26 mouse cellular contexts compared by ENCODE assay signal in the genomic region with DNA sequence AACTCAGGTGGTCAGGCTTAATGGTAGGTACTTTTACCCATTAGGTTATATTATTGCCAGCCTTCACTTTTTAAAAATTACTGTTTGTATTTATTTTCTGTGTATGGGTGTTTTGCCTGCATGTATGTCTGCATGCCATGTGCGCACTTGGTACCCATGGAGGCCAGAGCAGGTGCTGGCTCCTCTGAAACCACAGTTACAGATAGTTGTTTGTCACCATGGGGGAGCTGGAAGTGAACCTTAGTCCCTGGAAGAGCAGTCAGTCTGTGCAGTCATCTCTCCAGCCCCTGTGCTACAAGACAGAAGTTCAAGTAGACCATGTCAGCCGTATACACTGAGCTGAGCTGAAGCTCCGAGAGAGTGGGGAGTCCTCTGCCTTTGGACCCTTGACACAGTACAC. TPM values are rescaled to one million over a fixed set of nuclear protein-coding genes. Genes with fewer than 3 reads are reported as not detected.
DNase-seq lines count a peak whose midpoint lies in the region; ATAC-seq and TF ChIP-seq lines count a peak whose summit lies in the region.
"Had no signal": no experiment of that assay in that cellular context is flagged by ENCODE, and none has a peak within 500 bp of the region (broad histone marks: within the 10 kb centered on the region; RNA-seq: fewer than 3 reads in every experiment).

No protein-coding gene starts in this region.

- no peak for TF ChIP-seq CTCF in midbrain, postnatal 0 days (IDR thresholded peaks at IDR 0.05)

- H3K4me2 ChIP-seq in liver, embryonic 12.5 days: peak overlapping the region; percentile 39; the same call in 1 of the 2 replicates
- H3K4me2 ChIP-seq in liver, embryonic 11.5 days: no peak overlapping the region
- no peak overlapping the region for H3K4me2 ChIP-seq in midbrain, postnatal 0 days (ENCODE audit: low read depth, low read length, poor library complexity, severe bottlenecking)
- H3K4me2 ChIP-seq: embryonic facial prominence, embryonic 13.5 days; heart, embryonic 13.5 days; hindbrain, embryonic 14.5 days had no signal

- H3K9me3 ChIP-seq in liver, embryonic 12.5 days (replicated peaks): no peaks in the 10 kb centered on the region
- H3K9me3 ChIP-seq in liver, embryonic 11.5 days (ENCODE audit: control insufficient read depth, low read length): no peaks in the 10 kb centered on the region
- no peaks in the 10 kb centered on the region for H3K9me3 ChIP-seq in midbrain, postnatal 0 days (ENCODE audit: low read length)
- H3K9me3 ChIP-seq: embryonic facial prominence, embryonic 10.5 days; embryonic facial prominence, embryonic 13.5 days; heart, embryonic 10.5 days; heart, embryonic 13.5 days had no signal

- H3K9ac ChIP-seq in liver, embryonic 12.5 days: no peak overlapping the region
- H3K9ac ChIP-seq in liver, embryonic 11.5 days (ENCODE audit: low read depth, low read length): no peak overlapping the region
- H3K9ac ChIP-seq in midbrain, postnatal 0 days (replicated peaks; ENCODE audit: low read length, poor library complexity, severe bottlenecking): no peak overlapping the region
- H3K9ac ChIP-seq: embryonic facial prominence, embryonic 13.5 days; forebrain, postnatal 0 days; heart, embryonic 13.5 days; hindbrain, embryonic 14.5 days had no signal

- peaks cover 95% of the 10 kb centered on the region for H3K4me1 ChIP-seq in liver, embryonic 12.5 days
- peaks cover 39% of the 10 kb centered on the region for H3K4me1 ChIP-seq in liver, embryonic 11.5 days (replicated peaks; ENCODE audit: control insufficient read depth, insufficient read depth, low read length)
- no peaks in the 10 kb centered on the region for H3K4me1 ChIP-seq in midbrain, postnatal 0 days (ENCODE audit: insufficient read depth, low read length)
- H3K4me1 ChIP-seq: embryonic facial prominence, embryonic 13.5 days; heart, embryonic 10.5 days; heart, embryonic 13.5 days had no signal

- no peak overlapping the region for H3K4me3 ChIP-seq in liver, embryonic 12.5 days
- no peak overlapping the region for H3K4me3 ChIP-seq in liver, embryonic 11.5 days (ENCODE audit: low read depth, low read length)
- no peak overlapping the region for H3K4me3 ChIP-seq in midbrain, postnatal 0 days (ENCODE audit: low read depth, low read length)
- H3K4me3 ChIP-seq: embryonic facial prominence, embryonic 10.5 days; embryonic facial prominence, embryonic 13.5 days; gastrocnemius, adult 2 months; heart, embryonic 10.5 days; heart, embryonic 13.5 days had no signal

- peak overlapping the region; percentile 62 for H3K27ac ChIP-seq in liver, embryonic 12.5 days
- no peak overlapping the region for H3K27ac ChIP-seq in liver, embryonic 11.5 days (ENCODE audit: low read depth, low read length)
- H3K27ac ChIP-seq in midbrain, postnatal 0 days (ENCODE audit: low read depth, low read length): no peak overlapping the region
- H3K27ac ChIP-seq: embryonic facial prominence, embryonic 10.5 days; embryonic facial prominence, embryonic 13.5 days; gastrocnemius, adult 2 months; heart, embryonic 10.5 days; heart, embryonic 13.5 days; hindbrain, embryonic 14.5 days; hindbrain, postnatal 0 days had no signal

- H3K27me3 ChIP-seq in liver, embryonic 12.5 days (replicated peaks): 0 out of 2 replicates have a peak, but pooled peaks cover 2% of the 10 kb centered on the region
- no peaks in the 10 kb centered on the region for H3K27me3 ChIP-seq in liver, embryonic 11.5 days (replicated peaks; ENCODE audit: control insufficient read depth, insufficient read depth, low read length)
- H3K27me3 ChIP-seq in midbrain, postnatal 0 days (ENCODE audit: insufficient read depth, low read length): no peaks in the 10 kb centered on the region

- H3K36me3 ChIP-seq in liver, embryonic 12.5 days: peaks cover 15% of the 10 kb centered on the region; the same call in 1 of the 2 replicates
- H3K36me3 ChIP-seq in liver, embryonic 11.5 days (ENCODE audit: control insufficient read depth, insufficient read depth, low read length): no peaks in the 10 kb centered on the region
- H3K36me3 ChIP-seq in midbrain, postnatal 0 days (ENCODE audit: insufficient read depth, low read length): no peaks in the 10 kb centered on the region
- H3K36me3 ChIP-seq: embryonic facial prominence, embryonic 10.5 days; embryonic facial prominence, embryonic 13.5 days; heart, embryonic 10.5 days; heart, embryonic 13.5 days had no signal

- 81% methylated on average over 3 of the region's 3 CpGs for WGBS in liver, embryonic 12.5 days (ENCODE audit: insufficient replicate concordance)
- 81% methylated on average over 3 of the region's 3 CpGs for WGBS in liver, embryonic 11.5 days
- 83% methylated on average over 3 of the region's 3 CpGs for WGBS in midbrain, postnatal 0 days

- DNase-seq in cerebellum, adult 9-11 months: peak; percentile 46
- DNase-seq in cerebellum, adult 9-10 months: no peak
- DNase-seq in liver, embryonic 11.5 days (ENCODE audit: low spot score): no peak
- peak; percentile 36 for DNase-seq in brain, adult 2 months (ENCODE audit: low read depth, low spot score)
- no peak for DNase-seq in midbrain, postnatal 0 days (ENCODE audit: low spot score)
- DNase-seq: adrenal gland, adult 8-10 months; adrenal gland, postnatal 25 days; cerebellum, postnatal 10 days; cerebellum, postnatal 36 days; embryo, embryonic 11 days; forebrain, postnatal 0 days; gastrocnemius, adult 2 months; gastrocnemius, postnatal 14 days; heart, adult 18-20 months; heart, postnatal 14 days; heart, postnatal 4 days had no signal

- ATAC-seq in liver, embryonic 12.5 days: no peak
- ATAC-seq in liver, embryonic 11.5 days (replicated peaks; ENCODE audit: low FRiP score): no peak
- ATAC-seq in midbrain, postnatal 0 days (ENCODE audit: low FRiP score): no peak
- ATAC-seq: activated CD4-positive, CD25-positive, alpha-beta regulatory T cell, adult 4 months; forebrain, embryonic 14.5 days; forebrain, postnatal 0 days; hindbrain, postnatal 0 days; inflammation-experienced regulatory T-cells, adult 6 months had no signal

RNA-seq across cellular contexts. Expression of gene Specc1, which starts 6.6 kb away (rescaled TPM):
- polyA plus RNA-seq in liver, embryonic 12.5 days (2016; fragmentation: Nextera tagmentation; extraction: Ambion mirVana): 36.4 and 38.7 TPM in 2 replicates
- polyA plus RNA-seq in liver, embryonic 11.5 days (2014; fragmentation: Nextera tagmentation; extraction: Ambion mirVana): 23.6 and 23.7 TPM in 2 replicates
- total RNA-seq in midbrain, postnatal 0 days (2014; rRNA removed): 25.0 and 27.5 TPM in 2 replicates
- polyA plus RNA-seq in midbrain, postnatal 0 days (2015; fragmentation: Nextera tagmentation; extraction: Ambion mirVana): 11.6 and 12.8 TPM in 2 replicates

RNA-seq across cellular contexts. Expression of gene Akap10, which starts 33.1 kb away (rescaled TPM):
- polyA plus RNA-seq in liver, embryonic 12.5 days (2016; fragmentation: Nextera tagmentation; extraction: Ambion mirVana): 14.2 and 14.3 TPM in 2 replicates
- 17.9 and 19.4 TPM in 2 replicates for polyA plus RNA-seq in liver, embryonic 11.5 days (2014; fragmentation: Nextera tagmentation; extraction: Ambion mirVana)
- 16.7 and 24.5 TPM in 2 replicates for total RNA-seq in midbrain, postnatal 0 days (2014; rRNA removed)
- 5.9 and 6.3 TPM in 2 replicates for polyA plus RNA-seq in midbrain, postnatal 0 days (2015; fragmentation: Nextera tagmentation; extraction: Ambion mirVana)

Comparison
In these comparisons a context has a peak if more than half of its experiments do, and no peak if none do; other contexts are left out.
1. DNase-seq: peak in cerebellum, adult 9-11 months (single experiment) and brain, adult 2 months (single experiment); none in cerebellum, adult 9-10 months (single experiment), liver, embryonic 11.5 days (single experiment) and midbrain, postnatal 0 days (single experiment).